In the genomic region with DNA sequence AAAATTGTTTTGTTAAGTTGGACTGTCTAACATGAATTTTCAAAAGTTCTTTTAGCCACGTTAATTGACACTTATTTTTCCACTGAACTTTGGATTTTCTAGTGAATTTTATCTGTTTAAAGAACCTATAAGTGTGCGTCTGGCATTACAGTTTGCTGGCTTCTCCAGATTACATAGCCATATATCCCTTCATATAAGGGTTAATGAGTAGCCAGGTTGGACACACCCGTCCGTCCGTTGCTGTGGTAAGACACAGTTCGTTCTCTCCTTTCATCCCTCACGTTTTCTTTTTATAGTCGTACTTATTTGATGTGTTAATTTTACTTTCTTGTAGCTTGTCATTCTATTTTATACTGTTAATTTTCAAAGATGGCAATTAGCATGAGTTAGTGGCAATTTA, we compare ENCODE assay signal across 11 mouse cellular contexts. TPM values are rescaled to one million over a fixed set of nuclear protein-coding genes. Genes with fewer than 3 reads are reported as not detected.
DNase-seq lines count a peak whose midpoint lies in the region; ATAC-seq and TF ChIP-seq lines count a peak whose summit lies in the region.
"Had no signal": no experiment of that assay in that cellular context is flagged by ENCODE, and none has a peak within 500 bp of the region (broad histone marks: within the 10 kb centered on the region; RNA-seq: fewer than 3 reads in every experiment).

No protein-coding gene starts in this region.

- no peaks in the 10 kb centered on the region for H3K36me3 ChIP-seq in kidney, embryonic 16.5 days (ENCODE audit: insufficient read depth, low read length)
- H3K36me3 ChIP-seq in G1E (replicated peaks) = peaks cover 16% of the 10 kb centered on the region
- no peaks in the 10 kb centered on the region for H3K36me3 ChIP-seq in embryonic facial prominence, embryonic 14.5 days (ENCODE audit: control insufficient read depth, insufficient read depth, low read length)
- no peaks in the 10 kb centered on the region; the same call in 1 of the 2 replicates for H3K36me3 ChIP-seq in liver, postnatal 0 days (replicated peaks; ENCODE audit: insufficient read depth, low read length)
- H3K36me3 ChIP-seq: hindbrain, embryonic 15.5 days; limb, embryonic 12.5 days had no signal

- peak overlapping the region; percentile 35 for H3K4me3 ChIP-seq in kidney, embryonic 16.5 days (ENCODE audit: low read length)
- peak overlapping the region; percentile 64 for H3K4me3 ChIP-seq in G1E (ENCODE audit: low read depth, low read length)
- no peak overlapping the region for H3K4me3 ChIP-seq in embryonic facial prominence, embryonic 14.5 days (ENCODE audit: low read depth, low read length)
- peak overlapping the region; percentile 53 for H3K4me3 ChIP-seq in liver, postnatal 0 days (ENCODE audit: low read depth, low read length)
- H3K4me3 ChIP-seq: hindbrain, embryonic 15.5 days; limb, embryonic 12.5 days had no signal

- WGBS in kidney, embryonic 16.5 days = 65% methylated on average over 8 of the region's 8 CpGs
- WGBS in embryonic facial prominence, embryonic 14.5 days = 79% methylated on average over 8 of the region's 8 CpGs
- WGBS in liver, postnatal 0 days (ENCODE audit: insufficient replicate concordance) = 21% methylated on average over 8 of the region's 8 CpGs

- DNase-seq in kidney, adult 8-10 months = no peak
- no peak for DNase-seq in G1E (ENCODE audit: low spot score)
- no peak for DNase-seq in embryonic facial prominence, embryonic 14.5 days (ENCODE audit: low spot score)
- no peak for DNase-seq in liver, postnatal 0 days
- no peak for DNase-seq in cerebellum, adult 11 months
- DNase-seq in testis, postnatal 10 days (ENCODE audit: low spot score) = no peak
- DNase-seq: cerebellum, postnatal 36 days; forebrain, postnatal 0 days had no signal

- ATAC-seq in kidney, embryonic 16.5 days (ENCODE audit: low FRiP score, low TSS enrichment) = peak; percentile 66; the same call in 1 of the 2 replicates
- ATAC-seq in G1E (ENCODE audit: extremely low read depth, insufficient number of reproducible peaks, low FRiP score, poor library complexity, severe bottlenecking) = no peak
- ATAC-seq in embryonic facial prominence, embryonic 14.5 days (ENCODE audit: low read depth) = no peak
- peak; percentile 81 for ATAC-seq in liver, postnatal 0 days
- ATAC-seq: forebrain, postnatal 0 days had no signal

- H3K9me3 ChIP-seq in kidney, embryonic 16.5 days (ENCODE audit: low read length) = no peaks in the 10 kb centered on the region
- no peaks in the 10 kb centered on the region for H3K9me3 ChIP-seq in G1E (replicated peaks)
- no peaks in the 10 kb centered on the region for H3K9me3 ChIP-seq in embryonic facial prominence, embryonic 14.5 days (ENCODE audit: control insufficient read depth, low read length)
- H3K9me3 ChIP-seq in liver, postnatal 0 days (ENCODE audit: low read length) = no peaks in the 10 kb centered on the region
- H3K9me3 ChIP-seq: hindbrain, embryonic 15.5 days; limb, embryonic 12.5 days had no signal

- no peak for TF ChIP-seq CTCF in G1E (IDR thresholded peaks at IDR 0.05; ENCODE audit: low read depth, low read length)
- TF ChIP-seq CTCF in liver, postnatal 0 days (IDR thresholded peaks at IDR 0.05; ENCODE audit: low read depth) = no peak

- no peak for TF ChIP-seq EP300 in liver, postnatal 0 days (IDR thresholded peaks at IDR 0.05; ENCODE audit: low read depth)

- no peak overlapping the region for H3K4me2 ChIP-seq in kidney, embryonic 16.5 days (replicated peaks; ENCODE audit: low read depth, low read length)
- H3K4me2 ChIP-seq in embryonic facial prominence, embryonic 14.5 days (ENCODE audit: low read depth, low read length) = no peak overlapping the region
- peak overlapping the region; percentile 68 for H3K4me2 ChIP-seq in liver, postnatal 0 days (ENCODE audit: low read depth, low read length)
- H3K4me2 ChIP-seq: hindbrain, embryonic 15.5 days; limb, embryonic 12.5 days had no signal

- no peaks in the 10 kb centered on the region for H3K27me3 ChIP-seq in kidney, embryonic 16.5 days (ENCODE audit: insufficient read depth, low read length)
- H3K27me3 ChIP-seq in G1E (ENCODE audit: insufficient read depth, low read length) = no peaks in the 10 kb centered on the region
- H3K27me3 ChIP-seq in embryonic facial prominence, embryonic 14.5 days (replicated peaks; ENCODE audit: control insufficient read depth, insufficient read depth, low read length) = no peaks in the 10 kb centered on the region
- H3K27me3 ChIP-seq in liver, postnatal 0 days (ENCODE audit: insufficient read depth, low read length) = no peaks in the 10 kb centered on the region
- H3K27me3 ChIP-seq: hindbrain, embryonic 15.5 days; limb, embryonic 12.5 days had no signal

- H3K4me1 ChIP-seq in kidney, embryonic 16.5 days (ENCODE audit: insufficient read depth, low read length) = no peaks in the 10 kb centered on the region; the same call in 1 of the 2 replicates
- H3K4me1 ChIP-seq in G1E (ENCODE audit: insufficient read depth, low read depth, low read length) = peaks cover 45% of the 10 kb centered on the region
- peaks cover 7% of the 10 kb centered on the region; the same call in 1 of the 2 replicates for H3K4me1 ChIP-seq in embryonic facial prominence, embryonic 14.5 days (ENCODE audit: control insufficient read depth, insufficient read depth, low read length)
- H3K4me1 ChIP-seq in liver, postnatal 0 days (ENCODE audit: insufficient read depth) = peaks cover 28% of the 10 kb centered on the region
- H3K4me1 ChIP-seq: hindbrain, embryonic 15.5 days had no signal

- H3K9ac ChIP-seq in kidney, embryonic 16.5 days (replicated peaks; ENCODE audit: low read length) = no peak overlapping the region
- H3K9ac ChIP-seq in embryonic facial prominence, embryonic 14.5 days (ENCODE audit: low read depth, low read length) = no peak overlapping the region
- H3K9ac ChIP-seq in liver, postnatal 0 days (replicated peaks) = peak overlapping the region; percentile 63; the same call in 1 of the 2 replicates
- H3K9ac ChIP-seq: forebrain, postnatal 0 days; hindbrain, embryonic 15.5 days; limb, embryonic 12.5 days had no signal

- no peak overlapping the region for H3K27ac ChIP-seq in kidney, embryonic 16.5 days (ENCODE audit: low read length)
- H3K27ac ChIP-seq in embryonic facial prominence, embryonic 14.5 days (replicated peaks; ENCODE audit: low read depth, low read length) = 0 out of 2 replicates have a peak overlapping the region, but pooled peaks have one; percentile 21
- peak overlapping the region; percentile 93 for H3K27ac ChIP-seq in liver, postnatal 0 days (ENCODE audit: low read depth)
- H3K27ac ChIP-seq: hindbrain, embryonic 15.5 days; limb, embryonic 12.5 days had no signal

RNA-seq across cellular contexts. Expression of a gene that starts 33.8 kb away (rescaled TPM):
- 37.0 and 39.1 TPM in 2 replicates for polyA plus RNA-seq in kidney, embryonic 16.5 days (2015; fragmentation: Nextera tagmentation; extraction: Ambion mirVana)
- total RNA-seq in G1E (2014; fragmentation: Nextera tagmentation) (82.6 and 83.6 TPM in 2 replicates), G1E (2017) (101 and 110 TPM in 2 replicates)
- 8.8 and 9.5 TPM in 2 replicates for polyA plus RNA-seq in G1E (2012)
- polyA plus RNA-seq in embryonic facial prominence, embryonic 14.5 days (2014; fragmentation: Nextera tagmentation; extraction: Ambion mirVana) = 39.6 and 46.0 TPM in 2 replicates
- 15.1 and 16.2 TPM in 2 replicates for polyA plus RNA-seq in liver, postnatal 0 days (2015; fragmentation: Nextera tagmentation; extraction: Ambion mirVana)

RNA-seq across cellular contexts. Expression of a gene that starts 34.1 kb away (rescaled TPM):
- 10.2 and 10.3 TPM in 2 replicates for polyA plus RNA-seq in kidney, embryonic 16.5 days (2015; fragmentation: Nextera tagmentation; extraction: Ambion mirVana)
- total RNA-seq in G1E (2014; fragmentation: Nextera tagmentation) (77.0 and 79.0 TPM in 2 replicates), G1E (2017) (127 and 141 TPM in 2 replicates)
- polyA plus RNA-seq in G1E (2012) = 4.7 and 6.3 TPM in 2 replicates
- 12.7 and 13.6 TPM in 2 replicates for polyA plus RNA-seq in embryonic facial prominence, embryonic 14.5 days (2014; fragmentation: Nextera tagmentation; extraction: Ambion mirVana)
- polyA plus RNA-seq in liver, postnatal 0 days (2015; fragmentation: Nextera tagmentation; extraction: Ambion mirVana) = 9.0 and 11.0 TPM in 2 replicates

Comparison
In these comparisons a context has a peak if more than half of its experiments do, and no peak if none do; other contexts are left out.
1. ATAC-seq: peak in kidney, embryonic 16.5 days (single experiment) and liver, postnatal 0 days (single experiment); none in G1E (single experiment) and embryonic facial prominence, embryonic 14.5 days (single experiment).